Mouse (Mus musculus) intestine, embryonic 16.5 days (tissue): ENCODE data around the gene Rps6ka3. TPM values are rescaled to one million over a fixed set of nuclear protein-coding genes. Genes with fewer than 3 reads are reported as not detected.

Experiments used
- ATAC-seq: fragments of 200-750 bp; cut with Nextera tagmentation; 2 replicates; pipeline ENCODE4 v1.8.0; 2017; ENCODE audit warnings: moderate TSS enrichment, moderate library complexity
- H3K27ac ChIP-seq: fragments of 300-500 bp; sonication (generic); 2 replicates; pipeline ENCODE4 v1.5.1; 2014; ENCODE audit warnings: mild to moderate bottlenecking, low read length
- H3K27me3 ChIP-seq: fragments of 300-500 bp; sonication (generic); replicated peaks from 2 replicates; pipeline ENCODE4 v1.6.1; 2014; ENCODE audit warnings: low read length, control low read depth, mixed read lengths; ENCODE audit not compliant: control insufficient read depth, insufficient read depth
- H3K36me3 ChIP-seq: fragments of 300-500 bp; sonication (generic); 2 replicates; pipeline ENCODE4 v1.6.1; 2014; ENCODE audit warnings: low read length, control low read depth; ENCODE audit not compliant: control insufficient read depth, insufficient read depth
- H3K4me1 ChIP-seq: fragments of 300-500 bp; sonication (generic); 2 replicates; pipeline ENCODE4 v1.6.1; 2014; ENCODE audit warnings: low read length, control low read depth, mixed read lengths; ENCODE audit not compliant: control insufficient read depth, insufficient read depth
- H3K4me2 ChIP-seq: fragments of 300-500 bp; sonication (generic); 2 replicates; pipeline ENCODE4 v1.6.1; 2014; ENCODE audit warnings: low read depth, low read length, control low read depth
- H3K4me3 ChIP-seq: fragments of 300-500 bp; sonication (generic); 2 replicates; pipeline ENCODE4 v1.5.1; 2014; ENCODE audit warnings: mild to moderate bottlenecking, low read length
- H3K9ac ChIP-seq: fragments of 300-500 bp; sonication (generic); 2 replicates; pipeline ENCODE4 v1.6.1; 2014; ENCODE audit warnings: low read depth, low read length
- H3K9me3 ChIP-seq: fragments of 300-500 bp; sonication (generic); 2 replicates; pipeline ENCODE4 v1.6.1; 2016; ENCODE audit warnings: low read length, control low read depth; ENCODE audit not compliant: control insufficient read depth
- WGBS: fragments of 180-500 bp; shearing (Covaris S2); extraction: QIAGEN DNeasy Blood & Tissue Kit; methylation state at CpG from one replicate; pipeline ENCODE4 v1.1.7; 2014; 5-methylcytosine and 5-hydroxymethylcytosine counted together
- polyA plus RNA-seq: library from polyadenylated mRNA; unstranded; fragments of >200 nt; fragmentation: Nextera tagmentation; extraction: Ambion mirVana; gene quantifications from 2 replicates; pipeline ENCODE4 v1.2.1, GENCODE M21; 2015

Rps6ka3 gene
- 3.3 and 3.9 TPM in 2 replicates for polyA plus RNA-seq

GRCm38 (mm10) chrX:159210007-159210406 lies at the start of gene Rps6ka3:
Gene Rps6ka3, plus strand, starts transcription at chrX:159210307.
- H3K9ac ChIP-seq = no peak within 1 kb of the TSS
- WGBS = 92% methylated on average over 4 of the region's 4 CpGs

GRCm38 (mm10) chrX:159169200-159169599 lies 40.9 kb upstream of the Rps6ka3 start:
- 84% methylated on average over 2 of the region's 2 CpGs for WGBS
- no peak overlapping the region for H3K4me2 ChIP-seq
- no peaks in the 10 kb centered on the region for H3K27me3 ChIP-seq
- H3K27ac ChIP-seq = no peak overlapping the region
- H3K4me3 ChIP-seq = no peak overlapping the region
- H3K9ac ChIP-seq = no peak overlapping the region
- ATAC-seq = no peak
- H3K4me1 ChIP-seq = no peaks in the 10 kb centered on the region
- no peaks in the 10 kb centered on the region for H3K36me3 ChIP-seq
- no peaks in the 10 kb centered on the region for H3K9me3 ChIP-seq

More at GRCm38 (mm10) chrX:159210007-159210406, at the start of gene Rps6ka3:
- Histone ChIP-seq H3K4me1 (no peaks in the 10 kb centered on the region), H3K36me3 (no peaks in the 10 kb centered on the region), H3K27me3 (no peaks in the 10 kb centered on the region), H3K4me3 (no peak within 1 kb of the TSS), H3K27ac (no peak within 1 kb of the TSS), H3K4me2 (no peak within 1 kb of the TSS), H3K9me3 (no peaks in the 10 kb centered on the region)
- ATAC-seq = no peak

DNA sequence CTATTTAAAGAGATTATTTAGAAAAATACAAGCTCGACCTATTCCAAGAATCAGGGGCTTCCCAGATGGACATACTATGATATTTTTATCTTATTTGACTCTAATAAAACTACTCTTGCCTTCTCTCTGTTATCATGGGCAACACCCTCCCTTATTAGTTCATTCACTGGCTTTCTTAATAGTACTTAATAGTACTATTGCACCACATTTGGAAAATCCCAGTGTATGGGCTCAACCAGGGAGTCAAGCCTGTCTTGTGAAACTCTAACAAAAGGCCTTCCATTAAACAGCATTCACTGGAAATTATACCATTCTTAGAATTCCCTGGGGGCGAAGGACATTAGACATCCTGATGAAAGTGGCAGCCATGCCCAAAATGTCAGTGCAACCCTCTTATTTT lies 38.5 kb upstream of the Rps6ka3 start:
- ATAC-seq = no peak
- Histone ChIP-seq H3K27ac (no peak overlapping the region), H3K4me2 (no peak overlapping the region), H3K4me1 (no peaks in the 10 kb centered on the region), H3K4me3 (no peak overlapping the region), H3K36me3 (no peaks in the 10 kb centered on the region), H3K9me3 (no peaks in the 10 kb centered on the region), H3K9ac (no peak overlapping the region), H3K27me3 (no peaks in the 10 kb centered on the region)
- WGBS = 54% methylated on average over 2 of the region's 2 CpGs

DNA sequence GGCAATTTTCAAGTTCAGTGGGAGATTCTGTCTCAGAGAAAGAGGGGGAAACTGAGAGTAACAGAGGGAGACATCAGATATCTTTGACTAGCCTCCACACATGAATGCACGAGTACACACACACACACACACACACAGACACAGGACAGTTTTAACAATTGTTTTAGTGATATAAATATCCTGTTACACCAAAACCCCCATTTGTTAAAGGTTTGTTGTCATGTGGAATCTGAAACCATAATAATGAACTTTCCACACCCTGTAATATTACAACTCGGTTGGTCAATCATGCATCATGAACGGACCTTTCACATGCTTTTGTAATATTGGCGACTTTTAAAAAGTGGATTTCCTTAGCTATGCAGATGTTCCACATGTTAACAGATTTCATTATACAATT lies 18.5 kb upstream of the Rps6ka3 start:
- no peaks in the 10 kb centered on the region for H3K27me3 ChIP-seq
- no peaks in the 10 kb centered on the region for H3K4me1 ChIP-seq
- no peak overlapping the region for H3K4me2 ChIP-seq
- H3K36me3 ChIP-seq = no peaks in the 10 kb centered on the region
- H3K4me3 ChIP-seq = no peak overlapping the region
- H3K9me3 ChIP-seq = no peaks in the 10 kb centered on the region
- no peak for ATAC-seq
- 82% methylated on average over 4 of the region's 4 CpGs for WGBS
- H3K9ac ChIP-seq = no peak overlapping the region
- no peak overlapping the region for H3K27ac ChIP-seq

GRCm38 (mm10) chrX:159199495-159199894 lies 10.6 kb upstream of the Rps6ka3 start:
- Histone ChIP-seq H3K27ac (no peak overlapping the region), H3K36me3 (no peaks in the 10 kb centered on the region), H3K4me3 (no peak overlapping the region), H3K4me1 (no peaks in the 10 kb centered on the region), H3K4me2 (no peak overlapping the region), H3K9ac (no peak overlapping the region), H3K27me3 (no peaks in the 10 kb centered on the region), H3K9me3 (no peaks in the 10 kb centered on the region)
- ATAC-seq = no peak

DNA sequence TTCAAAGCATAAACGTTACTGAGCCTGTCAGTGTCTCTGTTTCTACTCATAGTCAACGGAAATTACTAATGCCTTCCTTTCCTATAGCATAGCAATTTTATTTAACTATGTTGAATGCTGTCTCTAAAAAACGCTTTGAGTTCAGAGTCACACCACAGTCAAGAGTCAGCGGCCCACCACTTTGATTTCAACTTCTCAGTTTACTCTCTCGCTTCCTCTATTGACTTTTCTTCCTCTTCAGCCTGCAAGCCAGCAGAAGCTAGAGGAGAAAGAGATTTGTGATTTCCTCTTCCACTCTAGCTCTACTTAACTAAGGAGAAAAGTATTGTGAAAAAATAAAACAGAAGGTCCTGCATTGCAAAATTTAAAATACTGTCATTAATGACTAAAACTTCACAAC lies 10.0 kb upstream of the Rps6ka3 start:
- Histone ChIP-seq H3K4me2 (no peak overlapping the region), H3K9ac (no peak overlapping the region), H3K4me1 (no peaks in the 10 kb centered on the region), H3K36me3 (no peaks in the 10 kb centered on the region), H3K4me3 (no peak overlapping the region), H3K9me3 (no peaks in the 10 kb centered on the region), H3K27me3 (no peaks in the 10 kb centered on the region), H3K27ac (no peak overlapping the region)
- no peak for ATAC-seq
- WGBS = 56% methylated on average over 5 of the region's 5 CpGs

DNA sequence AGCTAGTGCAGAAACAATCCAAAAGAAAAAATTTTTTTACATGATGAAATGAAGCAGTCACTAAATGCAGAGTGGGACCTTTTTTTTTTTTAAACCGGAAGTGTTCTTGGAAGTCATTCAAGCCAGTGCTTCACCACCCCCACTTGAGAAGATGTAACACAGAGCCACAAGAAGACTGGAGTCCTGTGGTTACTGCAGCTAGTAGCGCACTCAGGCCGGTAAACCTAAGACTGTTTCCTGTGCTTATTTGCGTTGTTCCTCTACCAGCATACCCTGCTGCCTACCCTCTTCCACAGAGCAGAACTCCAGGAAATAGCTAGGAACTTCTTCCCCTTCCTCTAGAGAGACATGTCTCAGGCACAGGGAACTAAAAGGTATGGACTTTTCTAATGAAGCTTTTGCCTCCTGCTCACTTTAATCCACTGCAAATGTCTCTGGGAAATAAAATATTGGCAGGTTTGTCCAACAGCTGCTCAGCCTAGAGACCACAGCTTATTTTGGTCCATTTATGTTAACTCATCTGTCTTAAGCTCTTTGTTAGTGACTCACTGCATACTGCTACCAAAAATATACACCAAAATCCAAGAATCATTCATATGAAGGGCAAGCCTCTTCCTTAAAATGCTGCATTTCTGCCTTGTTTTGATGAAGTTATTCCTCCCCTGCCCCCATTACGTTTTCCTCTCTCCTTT lies 931 bp downstream of the Rps6ka3 start:
- ATAC-seq = no peak

DNA sequence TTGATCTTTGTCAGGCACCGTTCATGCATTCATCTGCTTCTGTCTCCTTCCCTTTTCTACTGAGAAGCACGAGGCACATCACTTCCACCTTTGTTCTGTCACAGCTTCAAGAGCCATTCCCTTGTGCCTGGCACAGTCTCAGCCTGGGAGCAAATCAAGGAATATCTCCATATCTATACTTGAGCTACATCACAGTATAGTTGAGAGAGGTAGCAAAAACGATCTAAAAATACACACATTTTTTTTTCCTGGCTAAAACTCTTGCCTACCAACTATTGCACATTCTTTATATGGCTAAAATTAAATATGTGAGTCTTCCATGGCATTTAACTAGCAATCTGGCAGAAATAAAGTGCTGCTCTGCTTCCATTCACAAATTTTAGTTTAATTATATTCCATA lies 5.1 kb downstream of the Rps6ka3 start:
- Histone ChIP-seq H3K27ac (no peak overlapping the region), H3K4me2 (no peak overlapping the region), H3K27me3 (no peaks in the 10 kb centered on the region), H3K9ac (no peak overlapping the region), H3K4me3 (no peak overlapping the region), H3K9me3 (no peaks in the 10 kb centered on the region), H3K36me3 (no peaks in the 10 kb centered on the region), H3K4me1 (no peaks in the 10 kb centered on the region)
- no peak for ATAC-seq
- 46% methylated on average over 3 of the region's 3 CpGs for WGBS

More for the DNA sequence above, 931 bp downstream of the Rps6ka3 start:
- 59% methylated on average over 5 of the region's 5 CpGs for WGBS
- H3K27me3 ChIP-seq = no peaks in the 10 kb centered on the region
- no peak overlapping the region for H3K27ac ChIP-seq
- H3K36me3 ChIP-seq = no peaks in the 10 kb centered on the region
- no peaks in the 10 kb centered on the region for H3K9me3 ChIP-seq
- no peaks in the 10 kb centered on the region for H3K4me1 ChIP-seq
- H3K4me3 ChIP-seq = no peak overlapping the region
- H3K4me2 ChIP-seq = no peak overlapping the region
- H3K9ac ChIP-seq = no peak overlapping the region

- 66% methylated on average over 3 of the region's 3 CpGs for WGBS
- Histone ChIP-seq H3K4me3 (no peak overlapping the region), H3K9ac (no peak overlapping the region), H3K27me3 (no peaks in the 10 kb centered on the region), H3K36me3 (no peaks in the 10 kb centered on the region), H3K4me2 (no peak overlapping the region), H3K9me3 (no peaks in the 10 kb centered on the region), H3K27ac (no peak overlapping the region), H3K4me1 (no peaks in the 10 kb centered on the region)
- no peak for ATAC-seq
Observed at GRCm38 (mm10) chrX:159222474-159222873, 12.4 kb downstream of the Rps6ka3 start.

DNA sequence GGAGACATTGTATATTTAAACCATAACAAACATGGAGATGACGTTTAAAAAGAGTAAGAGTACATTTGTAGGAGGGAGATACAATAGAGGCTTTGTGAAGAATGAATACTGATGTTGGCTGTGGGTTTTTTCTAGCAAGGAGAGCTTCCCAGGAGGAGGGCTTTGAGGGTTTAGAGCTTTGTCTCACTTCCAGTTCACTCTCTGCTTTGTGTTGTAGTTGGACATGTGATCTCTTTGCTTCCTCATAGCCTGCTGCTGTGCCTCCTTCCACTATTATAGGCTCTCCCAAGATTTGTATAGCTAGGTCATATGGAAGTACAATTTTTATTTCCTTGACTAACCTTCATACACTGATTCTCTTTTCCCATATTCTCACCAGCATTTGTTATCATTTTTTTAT lies 27.2 kb downstream of the Rps6ka3 start:
- no peak for ATAC-seq
- Histone ChIP-seq H3K27ac (no peak overlapping the region), H3K4me2 (no peak overlapping the region), H3K4me3 (no peak overlapping the region), H3K4me1 (no peaks in the 10 kb centered on the region), H3K9me3 (no peaks in the 10 kb centered on the region), H3K27me3 (no peaks in the 10 kb centered on the region), H3K9ac (no peak overlapping the region), H3K36me3 (no peaks in the 10 kb centered on the region)
- WGBS = 39% methylated on average over 1 of the region's 1 CpGs
